20 mouse cellular contexts compared by ENCODE assay signal in the genomic region with DNA sequence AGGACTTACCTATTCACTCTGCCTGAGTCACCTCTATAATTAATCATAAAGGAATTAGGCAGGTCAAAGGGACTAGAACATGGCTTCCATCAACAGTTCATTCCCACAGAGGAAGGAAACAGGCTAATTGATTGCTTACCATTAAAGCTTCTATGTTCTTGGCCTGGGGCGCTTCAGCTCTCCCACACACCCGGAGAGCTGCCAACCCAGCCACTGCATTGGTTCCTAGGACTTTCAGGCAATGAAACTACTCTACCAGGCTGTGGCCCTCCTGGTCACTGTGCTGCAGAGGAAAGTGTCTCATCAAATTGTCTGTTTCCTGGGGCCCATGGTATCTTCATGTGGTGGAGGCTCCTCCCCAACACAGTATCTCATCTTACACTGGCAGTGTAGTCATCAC. TPM values are rescaled to one million over a fixed set of nuclear protein-coding genes. Genes with fewer than 3 reads are reported as not detected.
A peak's percentile ranks its signal among the peaks of the same experiment; 100 is the strongest.
DNase-seq lines count a peak whose midpoint lies in the region; ATAC-seq and TF ChIP-seq lines count a peak whose summit lies in the region.
"Had no signal": no experiment of that assay in that cellular context is flagged by ENCODE, and none has a peak within 500 bp of the region (broad histone marks: within the 10 kb centered on the region; RNA-seq: fewer than 3 reads in every experiment).

No protein-coding gene starts in this region.

- no peak for DNase-seq in heart, postnatal 25 days (ENCODE audit: low spot score)
- peak; percentile 39 for DNase-seq in kidney, adult 11 months
- peak; percentile 24 for DNase-seq in kidney, postnatal 0 days (ENCODE audit: low spot score)
- peak; percentile 46 for DNase-seq in limb, embryonic 10.5 days (ENCODE audit: low spot score)
- no peak for DNase-seq in lung, postnatal 25 days (ENCODE audit: low spot score)
- DNase-seq: adrenal gland, postnatal 10 days; cerebellum, adult 11 months; cerebellum, adult 8-10 months; cerebellum, postnatal 14 days; embryo, embryonic 11 days; gastrocnemius, postnatal 36 days; heart, adult 11 months had no signal

- H3K4me1 ChIP-seq in heart, embryonic 14.5 days (ENCODE audit: control insufficient read depth in 2 of 2, insufficient read depth in 2 of 2, low read length in 2 of 2), result peaks cover 18 to 30% of the 10 kb centered on the region in 2 experiments
- peaks cover 10% of the 10 kb centered on the region for H3K4me1 ChIP-seq in kidney, embryonic 14.5 days (ENCODE audit: control insufficient read depth, insufficient read depth, low read length)
- H3K4me1 ChIP-seq in kidney, postnatal 0 days (replicated peaks; ENCODE audit: insufficient read depth, low read length), result 0 out of 2 replicates have a peak, but pooled peaks cover 3% of the 10 kb centered on the region
- peaks cover 28% of the 10 kb centered on the region for H3K4me1 ChIP-seq in kidney, embryonic 15.5 days
- peaks cover 35% of the 10 kb centered on the region for H3K4me1 ChIP-seq in limb, embryonic 10.5 days
- H3K4me1 ChIP-seq: forebrain, embryonic 15.5 days had no signal

- H3K9ac ChIP-seq in heart, embryonic 14.5 days (ENCODE audit: low read length), result no peak overlapping the region
- H3K9ac ChIP-seq in kidney, embryonic 14.5 days (ENCODE audit: low read depth, low read length), result no peak overlapping the region
- no peak overlapping the region for H3K9ac ChIP-seq in kidney, postnatal 0 days (ENCODE audit: low read depth, low read length)
- H3K9ac ChIP-seq in kidney, embryonic 15.5 days, result no peak overlapping the region
- H3K9ac ChIP-seq: embryonic facial prominence, embryonic 15.5 days; forebrain, embryonic 15.5 days; hindbrain, embryonic 14.5 days; intestine, embryonic 15.5 days had no signal

- WGBS in heart, embryonic 14.5 days, result 85% methylated on average over 2 of the region's 2 CpGs
- WGBS in kidney, embryonic 14.5 days, result 63% methylated on average over 2 of the region's 2 CpGs
- WGBS in kidney, postnatal 0 days, result 42% methylated on average over 2 of the region's 2 CpGs
- WGBS in kidney, embryonic 15.5 days, result 63% methylated on average over 2 of the region's 2 CpGs
- 57% methylated on average over 2 of the region's 2 CpGs for WGBS in limb, embryonic 10.5 days

- H3K9me3 ChIP-seq in heart, embryonic 14.5 days (ENCODE audit: control insufficient read depth, low read length), result no peaks in the 10 kb centered on the region
- H3K9me3 ChIP-seq in kidney, embryonic 14.5 days (ENCODE audit: control insufficient read depth, low read length), result no peaks in the 10 kb centered on the region
- H3K9me3 ChIP-seq in kidney, postnatal 0 days (replicated peaks; ENCODE audit: low read length), result no peaks in the 10 kb centered on the region
- H3K9me3 ChIP-seq in kidney, embryonic 15.5 days (replicated peaks), result no peaks in the 10 kb centered on the region
- H3K9me3 ChIP-seq in limb, embryonic 10.5 days (replicated peaks), result no peaks in the 10 kb centered on the region
- H3K9me3 ChIP-seq: embryonic facial prominence, embryonic 15.5 days; forebrain, embryonic 15.5 days; intestine, embryonic 15.5 days had no signal

- no peak for ATAC-seq in heart, embryonic 14.5 days (ENCODE audit: insufficient number of reproducible peaks, insufficient read depth, low FRiP score, low read depth)
- ATAC-seq in kidney, embryonic 14.5 days (ENCODE audit: low FRiP score, low TSS enrichment), result no peak
- ATAC-seq in kidney, postnatal 0 days (replicated peaks; ENCODE audit: low FRiP score, low read depth), result no peak
- no peak for ATAC-seq in kidney, embryonic 15.5 days (replicated peaks; ENCODE audit: low FRiP score)
- ATAC-seq: forebrain, embryonic 15.5 days; intestine, embryonic 15.5 days had no signal

- TF ChIP-seq CTCF in kidney, postnatal 0 days (IDR thresholded peaks at IDR 0.05; ENCODE audit: low read depth), result no peak

- no peak overlapping the region for H3K4me3 ChIP-seq in heart, embryonic 14.5 days (ENCODE audit: control insufficient read depth in 1 of 2, insufficient read depth in 1 of 2, low read depth in 1 of 2, low read length in 2 of 2)
- H3K4me3 ChIP-seq in kidney, embryonic 14.5 days (ENCODE audit: low read length), result no peak overlapping the region
- no peak overlapping the region for H3K4me3 ChIP-seq in kidney, postnatal 0 days (replicated peaks; ENCODE audit: low read depth, low read length)
- no peak overlapping the region for H3K4me3 ChIP-seq in kidney, embryonic 15.5 days (replicated peaks)
- no peak overlapping the region for H3K4me3 ChIP-seq in limb, embryonic 10.5 days
- H3K4me3 ChIP-seq: embryonic facial prominence, embryonic 15.5 days; erythroblast, embryonic 14.5 days; forebrain, embryonic 15.5 days; intestine, embryonic 15.5 days had no signal

- peaks cover 4% of the 10 kb centered on the region; the same call in 1 of the 2 replicates for H3K27me3 ChIP-seq in heart, embryonic 14.5 days (ENCODE audit: control insufficient read depth, insufficient read depth, low read length)
- no peaks in the 10 kb centered on the region for H3K27me3 ChIP-seq in kidney, embryonic 14.5 days (ENCODE audit: control insufficient read depth, insufficient read depth, low read length)
- no peaks in the 10 kb centered on the region for H3K27me3 ChIP-seq in kidney, postnatal 0 days (ENCODE audit: insufficient read depth, low read length)
- H3K27me3 ChIP-seq in kidney, embryonic 15.5 days, result 0 out of 2 replicates have a peak, but pooled peaks cover 3% of the 10 kb centered on the region
- peaks cover 5% of the 10 kb centered on the region; the same call in 1 of the 2 replicates for H3K27me3 ChIP-seq in limb, embryonic 10.5 days (ENCODE audit: low read depth, poor library complexity, severe bottlenecking)
- H3K27me3 ChIP-seq: embryonic facial prominence, embryonic 15.5 days; forebrain, embryonic 15.5 days; intestine, embryonic 15.5 days had no signal

- 0 out of 4 replicates have a peak overlapping the region, but pooled peaks of 1 of the 2 experiments have one; percentile 85 for H3K27ac ChIP-seq in heart, embryonic 14.5 days (replicated peaks in 1 of 2; ENCODE audit: control insufficient read depth in 1 of 2, insufficient read depth in 1 of 2, low read depth in 2 of 2, low read length in 2 of 2)
- no peak overlapping the region for H3K27ac ChIP-seq in kidney, embryonic 14.5 days (ENCODE audit: low read depth, low read length)
- no peak overlapping the region for H3K27ac ChIP-seq in kidney, postnatal 0 days
- no peak overlapping the region for H3K27ac ChIP-seq in kidney, embryonic 15.5 days
- H3K27ac ChIP-seq in limb, embryonic 10.5 days, result no peak overlapping the region
- H3K27ac ChIP-seq: embryonic facial prominence, embryonic 15.5 days; forebrain, embryonic 15.5 days; hindbrain, embryonic 14.5 days; intestine, embryonic 15.5 days had no signal

- intact Hi-C loops in heart, postnatal 25 days (cut with DNase I), result no loop called here

- H3K36me3 ChIP-seq in heart, embryonic 14.5 days (ENCODE audit: control insufficient read depth, insufficient read depth, low read length), result no peaks in the 10 kb centered on the region
- no peaks in the 10 kb centered on the region for H3K36me3 ChIP-seq in kidney, embryonic 14.5 days (ENCODE audit: control insufficient read depth, insufficient read depth, low read length)
- H3K36me3 ChIP-seq in kidney, postnatal 0 days (ENCODE audit: insufficient read depth, low read length), result no peaks in the 10 kb centered on the region
- no peaks in the 10 kb centered on the region for H3K36me3 ChIP-seq in kidney, embryonic 15.5 days
- no peaks in the 10 kb centered on the region for H3K36me3 ChIP-seq in limb, embryonic 10.5 days
- H3K36me3 ChIP-seq: embryonic facial prominence, embryonic 15.5 days; forebrain, embryonic 15.5 days; intestine, embryonic 15.5 days had no signal

- H3K4me2 ChIP-seq in heart, embryonic 14.5 days (ENCODE audit: low read length), result peak overlapping the region; percentile 64
- no peak overlapping the region for H3K4me2 ChIP-seq in kidney, embryonic 14.5 days (replicated peaks; ENCODE audit: low read depth, low read length)
- no peak overlapping the region for H3K4me2 ChIP-seq in kidney, postnatal 0 days (ENCODE audit: low read length)
- no peak overlapping the region for H3K4me2 ChIP-seq in kidney, embryonic 15.5 days
- H3K4me2 ChIP-seq: embryonic facial prominence, embryonic 15.5 days; forebrain, embryonic 15.5 days had no signal

RNA-seq across cellular contexts. Expression of a gene that starts 20.9 kb away (rescaled TPM):
- 32.7 and 34.9 TPM in 2 replicates for polyA plus RNA-seq in heart, embryonic 14.5 days (2014; fragmentation: Nextera tagmentation; extraction: Ambion mirVana)
- 10 to 100 TPM; 25.0 to 31.1 TPM for total RNA-seq in heart, postnatal 25 days (2021)
- polyA plus RNA-seq in kidney, embryonic 14.5 days (2014; fragmentation: Nextera tagmentation; extraction: Ambion mirVana), result 29.3 and 47.8 TPM in 2 replicates
- 14.1 and 17.3 TPM in 2 replicates for polyA plus RNA-seq in kidney, postnatal 0 days (2015; fragmentation: Nextera tagmentation; extraction: Ambion mirVana)
- 29.3 and 32.4 TPM in 2 replicates for polyA plus RNA-seq in kidney, embryonic 15.5 days (2015; fragmentation: Nextera tagmentation; extraction: Ambion mirVana)
- polyA plus RNA-seq in limb, embryonic 10.5 days (2016; fragmentation: Nextera tagmentation; extraction: Ambion mirVana), result 37.8 and 46.1 TPM in 2 replicates

RNA-seq across cellular contexts. Expression of a gene that starts 25.4 kb away (rescaled TPM):
- polyA plus RNA-seq in heart, embryonic 14.5 days (2014; fragmentation: Nextera tagmentation; extraction: Ambion mirVana), result 44.9 and 48.6 TPM in 2 replicates
- 10 to 100 TPM; 70.0 to 76.2 TPM for total RNA-seq in heart, postnatal 25 days (2021)
- 50.3 and 81.3 TPM in 2 replicates for polyA plus RNA-seq in kidney, embryonic 14.5 days (2014; fragmentation: Nextera tagmentation; extraction: Ambion mirVana)
- polyA plus RNA-seq in kidney, postnatal 0 days (2015; fragmentation: Nextera tagmentation; extraction: Ambion mirVana), result 45.5 and 47.2 TPM in 2 replicates
- 61.3 and 61.7 TPM in 2 replicates for polyA plus RNA-seq in kidney, embryonic 15.5 days (2015; fragmentation: Nextera tagmentation; extraction: Ambion mirVana)
- polyA plus RNA-seq in limb, embryonic 10.5 days (2016; fragmentation: Nextera tagmentation; extraction: Ambion mirVana), result 50.8 and 56.2 TPM in 2 replicates

Comparison
In these comparisons a context has a peak if more than half of its experiments do, and no peak if none do; other contexts are left out.
1. DNase-seq: peak in kidney, adult 11 months (single experiment), kidney, postnatal 0 days (single experiment) and limb, embryonic 10.5 days (single experiment); none in heart, postnatal 25 days (single experiment) and lung, postnatal 25 days (single experiment).